Mouse (Mus musculus) left cerebral cortex, adult 18-20 months (tissue): ENCODE results near the gene Cnnm1. TPM values are rescaled to one million over a fixed set of nuclear protein-coding genes. Genes with fewer than 3 reads are reported as not detected.

ENCODE experiments used
- DNase-seq, 2 experiments: peaks; one replicate each; pipeline ENCODE4 v3.0.0; 2021 to 2022; ENCODE audit warnings: low spot score in 2 of 2, mixed read lengths in 1 of 2
- total RNA-seq, 2 experiments: library from RNA; stranded (reverse); gene quantifications; 2 replicates each; pipeline ENCODE4 v1.2.3; 2021

The Cnnm1 gene
- total RNA-seq, 2 experiments from 2014 or later = 104 to 106 TPM

DNA sequence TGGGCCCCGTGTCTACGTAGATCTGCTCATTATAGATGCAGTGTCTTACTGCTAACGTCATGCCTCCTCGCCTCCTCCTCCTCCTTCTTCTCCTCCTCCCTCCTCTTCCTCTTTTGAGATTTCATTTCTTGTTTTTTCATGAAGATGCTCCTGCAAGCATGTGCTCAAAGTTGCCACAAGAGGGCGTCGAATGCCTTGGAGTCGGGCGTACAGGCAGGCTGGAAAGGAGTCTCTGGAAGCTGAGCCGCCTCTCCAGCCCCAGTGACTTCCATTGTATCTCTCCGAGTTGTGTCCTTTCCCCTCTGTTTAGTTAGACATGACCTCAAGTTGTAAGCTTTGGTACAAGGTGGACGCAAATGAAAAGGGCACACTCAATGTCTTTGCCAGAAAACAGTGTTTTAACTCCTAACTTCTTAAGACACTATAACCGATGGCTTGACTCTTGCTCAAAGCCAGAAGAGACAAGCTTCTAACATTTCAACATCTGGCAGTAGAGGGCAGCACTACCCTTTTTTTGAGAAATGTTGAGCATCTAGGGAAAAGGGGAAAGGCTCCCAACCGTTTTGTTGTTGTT lies 90.0 kb downstream of the Cnnm1 start:
- peak; percentile 71 to 74 for DNase-seq

- DNase-seq = no peak
Measured at GRCm38 (mm10) chr19:43530921-43531320, 90.7 kb downstream of the Cnnm1 start.

DNA sequence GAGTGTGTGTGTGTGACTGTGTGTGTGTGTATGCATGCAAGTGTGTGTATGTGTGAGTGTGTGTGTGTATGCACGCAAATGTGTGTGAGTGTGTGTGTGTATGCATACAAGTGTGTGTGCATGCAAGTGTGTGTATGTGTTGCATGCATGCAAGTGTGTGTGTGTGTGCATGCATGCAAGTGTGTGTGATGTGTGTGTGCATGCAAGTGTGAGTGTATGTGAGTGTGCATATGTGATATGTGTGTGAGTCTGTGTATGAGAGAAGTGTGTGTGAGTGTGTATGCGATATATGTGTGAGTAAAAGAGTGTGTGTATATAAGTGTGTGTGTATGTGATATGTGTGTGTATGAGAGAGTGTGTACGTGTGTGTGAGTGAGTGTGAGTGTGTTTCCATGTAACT lies 95.1 kb downstream of the Cnnm1 start:
- DNase-seq = no peak

DNA sequence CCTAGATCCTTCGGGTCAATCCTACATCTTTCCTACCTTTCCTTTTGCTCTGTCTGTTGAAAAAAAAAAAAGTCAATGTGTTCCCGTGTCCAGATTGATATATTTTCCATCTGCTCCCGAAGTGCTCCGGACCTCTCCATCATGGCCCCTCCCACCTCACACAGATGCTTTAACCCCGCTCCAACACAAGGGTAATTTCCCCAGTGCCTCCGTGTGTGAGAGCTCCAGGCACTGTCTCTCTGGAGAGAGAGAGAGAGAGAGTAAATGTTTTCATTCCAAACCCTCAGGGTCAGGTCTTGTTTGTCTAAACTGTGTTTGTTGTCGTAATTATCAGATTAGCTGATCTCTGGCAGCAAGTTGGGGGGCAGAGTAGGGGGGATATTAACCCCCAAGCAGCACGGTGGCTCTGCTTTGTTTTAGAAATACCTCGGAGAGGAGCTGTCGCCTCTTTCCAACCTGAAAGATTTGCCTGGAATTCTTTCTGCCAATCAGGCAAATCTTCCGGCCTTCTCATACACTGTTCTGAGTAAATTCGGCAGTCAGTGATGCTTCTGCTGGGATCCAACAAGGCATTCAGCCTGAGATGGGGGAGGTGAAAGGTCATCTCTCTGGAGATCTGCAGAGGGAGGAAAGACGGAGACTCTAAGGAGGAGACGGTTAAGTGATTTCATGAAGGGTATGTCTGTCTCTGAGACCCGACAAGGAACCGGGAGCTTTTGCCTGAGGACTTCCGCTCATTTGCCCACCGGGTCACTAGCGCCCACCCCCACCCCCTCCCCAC lies 106.3 kb downstream of the Cnnm1 start:
- DNase-seq = no peak

Other genes with a start within 250 kb of the Cnnm1 start
- not detected for gene Hpse2, start 52.1 kb upstream of the Cnnm1 start, total RNA-seq
- gene Got1, start 84.2 kb downstream of the Cnnm1 start, total RNA-seq = 100 to 1,000 TPM; 407 to 417 TPM
- gene Nkx2-3, start 171.9 kb downstream of the Cnnm1 start, total RNA-seq = not detected
- 10 to 100 TPM; 46.6 to 52.1 TPM for gene Slc25a28, start 234.4 kb downstream of the Cnnm1 start, total RNA-seq
- gene Entpd7, start 249.2 kb downstream of the Cnnm1 start, total RNA-seq = 10 to 100 TPM; 17.9 to 18.2 TPM